ENCODE assay signal across 21 mouse cellular contexts in the genomic region with DNA sequence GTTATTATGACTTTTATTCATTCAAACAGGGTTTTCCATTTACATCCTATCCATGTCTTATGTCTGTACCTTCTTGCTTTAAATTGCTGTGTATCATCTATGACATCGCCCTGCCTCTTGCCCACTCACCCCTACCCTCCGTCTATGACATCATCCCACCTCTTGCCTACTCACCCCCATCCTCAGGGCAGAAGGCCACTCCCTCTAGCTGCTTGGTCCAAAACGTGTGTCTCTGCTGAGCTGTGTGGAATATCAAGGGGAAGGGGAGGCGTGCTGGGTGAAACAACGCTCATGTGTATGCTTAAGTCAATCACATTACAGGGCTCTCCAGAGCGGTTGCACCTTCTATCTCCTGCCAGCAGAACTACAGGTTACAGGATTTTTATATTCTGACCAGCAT.
"Had no signal": no experiment of that assay in that cellular context is flagged by ENCODE, and none has a peak within 500 bp of the region (broad histone marks: within the 10 kb centered on the region; RNA-seq: fewer than 3 reads in every experiment).

No protein-coding gene starts in this region.

- ATAC-seq: liver, postnatal 0 days; lung, postnatal 0 days; midbrain, embryonic 15.5 days had no signal

- DNase-seq: liver, embryonic 13.5 days; liver, postnatal 0 days; lung, adult 2 months; lung, postnatal 14 days; lung, postnatal 4 days; retina, postnatal 1 day; right cerebral cortex, adult 18-20 months; right cerebral cortex, postnatal 25 days; right cerebral cortex, postnatal 4 days; spleen, adult 18-20 months; thymus, adult 18-20 months; thymus, postnatal 14 days; thymus, postnatal 36 days had no signal

- H3K9ac ChIP-seq: liver, embryonic 13.5 days; liver, embryonic 15.5 days; liver, postnatal 0 days; lung, embryonic 15.5 days; midbrain, embryonic 12.5 days; midbrain, embryonic 15.5 days; neural tube, embryonic 13.5 days; neural tube, embryonic 15.5 days had no signal

- H3K4me2 ChIP-seq: liver, embryonic 13.5 days; liver, embryonic 15.5 days; lung, embryonic 15.5 days; midbrain, embryonic 12.5 days; midbrain, embryonic 15.5 days; neural tube, embryonic 13.5 days; neural tube, embryonic 15.5 days had no signal

- H3K4me3 ChIP-seq: liver, embryonic 13.5 days; liver, embryonic 15.5 days; lung, embryonic 15.5 days; midbrain, embryonic 12.5 days; midbrain, embryonic 15.5 days; myocyte; neural tube, embryonic 13.5 days; neural tube, embryonic 15.5 days had no signal

- H3K36me3 ChIP-seq: liver, embryonic 13.5 days; lung, embryonic 15.5 days; midbrain, embryonic 15.5 days; neural tube, embryonic 15.5 days had no signal

- H3K27ac ChIP-seq: liver, embryonic 13.5 days; liver, embryonic 15.5 days; lung, embryonic 15.5 days; midbrain, embryonic 12.5 days; neural tube, embryonic 13.5 days; neural tube, embryonic 15.5 days had no signal

- H3K9me3 ChIP-seq: liver, embryonic 13.5 days; liver, embryonic 15.5 days; lung, embryonic 15.5 days; midbrain, embryonic 12.5 days; midbrain, embryonic 15.5 days; neural tube, embryonic 13.5 days; neural tube, embryonic 15.5 days had no signal

- H3K27me3 ChIP-seq: liver, embryonic 13.5 days; liver, embryonic 15.5 days; lung, embryonic 15.5 days; midbrain, embryonic 12.5 days; midbrain, embryonic 15.5 days; neural tube, embryonic 13.5 days; neural tube, embryonic 15.5 days had no signal

- H3K4me1 ChIP-seq: lung, embryonic 15.5 days; midbrain, embryonic 12.5 days; midbrain, embryonic 15.5 days had no signal
